In the genomic region with DNA sequence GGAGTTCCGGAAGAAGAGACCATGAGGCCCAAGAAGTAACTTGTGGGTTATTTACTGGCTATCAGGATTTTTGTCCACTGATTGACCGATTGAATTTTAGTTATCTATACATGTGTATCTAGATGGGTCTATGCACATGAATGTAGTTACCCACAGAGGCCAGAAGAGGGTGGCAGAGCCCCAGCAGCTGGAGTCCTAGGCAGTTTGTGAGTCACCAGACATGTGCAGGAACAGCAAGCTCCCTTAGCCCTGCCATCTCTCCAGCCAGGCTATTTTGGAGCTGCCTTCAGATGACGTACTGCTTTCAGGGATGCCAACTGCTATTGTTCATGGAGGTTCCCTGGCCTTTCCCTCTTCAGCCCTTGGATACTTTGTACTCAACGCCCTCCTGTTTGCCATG, we compare ENCODE assay signal across 1 mouse cellular context.
A peak's percentile ranks its signal among the peaks of the same experiment; 100 is the strongest.
TF ChIP-seq lines count a peak whose summit lies in the region.

No protein-coding gene starts in this region.

TF ChIP-seq in MEL, 35 proteins besides CTCF, POLR2A, EP300 and RAD21:
- TF ChIP-seq MEF2A (IDR thresholded peaks at IDR 0.05; ENCODE audit: extremely low read depth, insufficient replicate concordance, low read depth, low read length, poor library complexity, severe bottlenecking) (no peak), ZC3H11A (IDR thresholded peaks at IDR 0.05; ENCODE audit: low read depth, low read length) (peak; percentile 74), SMC3 (IDR thresholded peaks at IDR 0.05; ENCODE audit: low read depth, low read length) (peak; percentile 76), TBP (IDR thresholded peaks at IDR 0.05; ENCODE audit: low read depth, low read length) (no peak), MYC (IDR thresholded peaks at IDR 0.05; ENCODE audit: low read depth, low read length) (0 out of 2 replicates have a peak, but pooled peaks have one; percentile 34), MAX (IDR thresholded peaks at IDR 0.05; ENCODE audit: low read length) (no peak), GATA1 (IDR thresholded peaks at IDR 0.05; ENCODE audit: low read depth, low read length) (0 out of 2 replicates have a peak, but pooled peaks have one; percentile 3), JUND (IDR thresholded peaks at IDR 0.05; ENCODE audit: low read depth, low read length) (no peak)
